Comparison of ENCODE assay signal across 22 mouse cellular contexts in the genomic region with DNA sequence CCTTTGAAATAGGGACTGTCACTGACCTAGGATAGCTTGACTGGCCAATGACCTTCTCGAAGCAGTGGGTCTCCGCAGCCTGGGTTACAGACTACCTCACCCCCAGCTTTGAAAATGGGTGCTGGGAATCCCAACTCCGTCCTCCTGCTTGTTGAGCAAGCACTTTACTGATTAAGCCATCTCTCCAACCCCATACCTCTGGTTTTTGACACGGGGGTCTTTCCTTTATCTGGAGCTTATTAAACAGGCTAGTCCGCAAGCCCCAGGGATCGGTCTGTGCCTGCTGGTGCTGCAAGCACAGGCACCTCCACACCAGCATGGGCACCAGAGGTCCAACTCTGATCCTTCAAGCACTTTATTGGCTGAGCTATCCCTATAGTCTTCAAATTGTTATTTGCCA. TPM values are rescaled to one million over a fixed set of nuclear protein-coding genes. Genes with fewer than 3 reads are reported as not detected.
DNase-seq lines count a peak whose midpoint lies in the region; ATAC-seq and TF ChIP-seq lines count a peak whose summit lies in the region.
"Had no signal": no experiment of that assay in that cellular context is flagged by ENCODE, and none has a peak within 500 bp of the region (broad histone marks: within the 10 kb centered on the region; RNA-seq: fewer than 3 reads in every experiment).

No protein-coding gene starts in this region.

- TF ChIP-seq EP300 in lung, postnatal 0 days (IDR thresholded peaks at IDR 0.05) = no peak

- peaks cover 21% of the 10 kb centered on the region for H3K79me2 ChIP-seq in myocyte (ENCODE audit: control insufficient read depth, insufficient read depth)

- ATAC-seq in lung, embryonic 14.5 days (ENCODE audit: insufficient read depth) = no peak
- no peak for ATAC-seq in lung, postnatal 0 days
- ATAC-seq: activated CD4-positive, CD25-positive, alpha-beta regulatory T cell, adult 4 months; forebrain, embryonic 13.5 days; forebrain, embryonic 16.5 days had no signal

- no peak for TF ChIP-seq CTCF in lung, embryonic 14.5 days (IDR thresholded peaks at IDR 0.05; ENCODE audit: low read depth)
- no peak for TF ChIP-seq CTCF in lung, postnatal 0 days (IDR thresholded peaks at IDR 0.05)

- H3ac ChIP-seq in myocyte (ENCODE audit: control insufficient read depth, insufficient read length) = no peak overlapping the region

- peaks cover 7% of the 10 kb centered on the region for H3K4me1 ChIP-seq in lung, embryonic 14.5 days (ENCODE audit: insufficient read depth)
- H3K4me1 ChIP-seq in lung, postnatal 0 days (ENCODE audit: insufficient read depth, low read depth, low read length) = no peaks in the 10 kb centered on the region; the same call in 1 of the 2 replicates

- no peak overlapping the region for H3K9ac ChIP-seq in lung, embryonic 14.5 days
- H3K9ac ChIP-seq in lung, postnatal 0 days (replicated peaks; ENCODE audit: low read depth) = no peak overlapping the region
- H3K9ac ChIP-seq: heart, embryonic 12.5 days; heart, embryonic 15.5 days; hindbrain, embryonic 12.5 days; hindbrain, embryonic 15.5 days had no signal

- TF ChIP-seq POLR2A in myocyte (IDR thresholded peaks at IDR 0.05; ENCODE audit: insufficient read length, low read depth) = no peak

- WGBS in lung, embryonic 14.5 days = 42% methylated on average over 6 of the region's 6 CpGs
- 53% methylated on average over 6 of the region's 6 CpGs for WGBS in lung, postnatal 0 days

- DNase-seq in lung, embryonic 14.5 days = no peak
- DNase-seq in lung, postnatal 36 days = no peak
- no peak for DNase-seq in lung, postnatal 0 days (ENCODE audit: low spot score)
- no peak for DNase-seq in lung, postnatal 25 days (ENCODE audit: low spot score)
- no peak for DNase-seq in cerebellum, postnatal 36 days
- DNase-seq: adrenal gland, adult 8-10 months; adrenal gland, postnatal 25 days; cerebellum, adult 11-12 months; cerebellum, adult 8-10 months; cerebellum, postnatal 10 days; gastrocnemius, postnatal 10 days; gastrocnemius, postnatal 36 days; heart, postnatal 10 days had no signal

- no peak overlapping the region for H3K27ac ChIP-seq in lung, embryonic 14.5 days (ENCODE audit: low read depth)
- no peak overlapping the region for H3K27ac ChIP-seq in lung, postnatal 0 days (ENCODE audit: low read length)
- H3K27ac ChIP-seq: forebrain, embryonic 13.5 days; heart, embryonic 15.5 days; hindbrain, embryonic 12.5 days; hindbrain, embryonic 15.5 days had no signal

- H3K9me3 ChIP-seq in lung, embryonic 14.5 days (ENCODE audit: low read depth, low read length) = no peaks in the 10 kb centered on the region
- no peaks in the 10 kb centered on the region for H3K9me3 ChIP-seq in lung, postnatal 0 days (ENCODE audit: low read length)
- H3K9me3 ChIP-seq: forebrain, embryonic 10.5 days; forebrain, embryonic 13.5 days; heart, embryonic 12.5 days; heart, embryonic 15.5 days; hindbrain, embryonic 12.5 days; hindbrain, embryonic 15.5 days had no signal

- H3K4me2 ChIP-seq in lung, embryonic 14.5 days = peak overlapping the region; percentile 93
- H3K4me2 ChIP-seq in lung, postnatal 0 days (replicated peaks; ENCODE audit: low read depth, low read length) = peak overlapping the region; percentile 99; the same call in 1 of the 2 replicates
- peak overlapping the region; percentile 89 for H3K4me2 ChIP-seq in myocyte (ENCODE audit: low read depth)
- H3K4me2 ChIP-seq: heart, embryonic 12.5 days had no signal

- no peaks in the 10 kb centered on the region for H3K27me3 ChIP-seq in lung, embryonic 14.5 days (ENCODE audit: insufficient read depth, low read length)
- H3K27me3 ChIP-seq in lung, postnatal 0 days (replicated peaks; ENCODE audit: insufficient read depth, low read length) = no peaks in the 10 kb centered on the region
- H3K27me3 ChIP-seq in myocyte (ENCODE audit: control insufficient read depth, insufficient read depth, insufficient read length) = no peaks in the 10 kb centered on the region
- H3K27me3 ChIP-seq: forebrain, embryonic 13.5 days; heart, embryonic 12.5 days; heart, embryonic 15.5 days; hindbrain, embryonic 12.5 days; hindbrain, embryonic 15.5 days had no signal

- peaks cover 18% of the 10 kb centered on the region for H3K36me3 ChIP-seq in lung, embryonic 14.5 days (ENCODE audit: insufficient read depth)
- H3K36me3 ChIP-seq in lung, postnatal 0 days (ENCODE audit: insufficient read depth, low read length) = no peaks in the 10 kb centered on the region
- H3K36me3 ChIP-seq in myocyte (ENCODE audit: control insufficient read depth, insufficient read depth) = no peaks in the 10 kb centered on the region
- H3K36me3 ChIP-seq: hindbrain, embryonic 15.5 days had no signal

- no peak overlapping the region for H3K4me3 ChIP-seq in lung, embryonic 14.5 days (ENCODE audit: low read depth, low read length)
- no peak overlapping the region for H3K4me3 ChIP-seq in lung, postnatal 0 days (ENCODE audit: low read depth, low read length)
- H3K4me3 ChIP-seq in myocyte = no peak overlapping the region
- H3K4me3 ChIP-seq: heart, embryonic 12.5 days; heart, embryonic 15.5 days; hindbrain, embryonic 12.5 days had no signal

TF ChIP-seq in myocyte, 11 proteins besides CTCF, POLR2A, EP300 and RAD21:
- TF ChIP-seq POLR2AphosphoS2 (IDR thresholded peaks at IDR 0.05; ENCODE audit: insufficient read length, low read depth) (no peak), TCF3 (IDR thresholded peaks at IDR 0.05; ENCODE audit: insufficient read length, low read depth) (no peak), SRF (IDR thresholded peaks at IDR 0.05; ENCODE audit: control insufficient read depth, insufficient read length, low read depth) (no peak)
TF ChIP-seq in myocyte: peak in this region for 0.

RNA-seq across cellular contexts. Expression of a gene that starts 1.5 kb away (rescaled TPM):
- 42.9 and 43.8 TPM in 2 replicates for polyA plus RNA-seq in lung, embryonic 14.5 days (2014; fragmentation: Nextera tagmentation; extraction: Ambion mirVana)
- 4.8 and 5.0 TPM in 2 replicates for polyA plus RNA-seq in lung, postnatal 0 days (2015; fragmentation: Nextera tagmentation; extraction: Ambion mirVana)
- polyA plus RNA-seq in myocyte (2012; fragmentation: generic; extraction: Trizol) = 3.3 TPM
